Mouse (Mus musculus): Measurements from ENCODE around the gene Hsd17b10. TPM values are rescaled to one million over a fixed set of nuclear protein-coding genes. Genes with fewer than 3 reads are reported as not detected.

The Hsd17b10 gene
- polyA plus RNA-seq (2012; rRNA removed) = 36.1 and 51.2 TPM in 2 replicates

DNA sequence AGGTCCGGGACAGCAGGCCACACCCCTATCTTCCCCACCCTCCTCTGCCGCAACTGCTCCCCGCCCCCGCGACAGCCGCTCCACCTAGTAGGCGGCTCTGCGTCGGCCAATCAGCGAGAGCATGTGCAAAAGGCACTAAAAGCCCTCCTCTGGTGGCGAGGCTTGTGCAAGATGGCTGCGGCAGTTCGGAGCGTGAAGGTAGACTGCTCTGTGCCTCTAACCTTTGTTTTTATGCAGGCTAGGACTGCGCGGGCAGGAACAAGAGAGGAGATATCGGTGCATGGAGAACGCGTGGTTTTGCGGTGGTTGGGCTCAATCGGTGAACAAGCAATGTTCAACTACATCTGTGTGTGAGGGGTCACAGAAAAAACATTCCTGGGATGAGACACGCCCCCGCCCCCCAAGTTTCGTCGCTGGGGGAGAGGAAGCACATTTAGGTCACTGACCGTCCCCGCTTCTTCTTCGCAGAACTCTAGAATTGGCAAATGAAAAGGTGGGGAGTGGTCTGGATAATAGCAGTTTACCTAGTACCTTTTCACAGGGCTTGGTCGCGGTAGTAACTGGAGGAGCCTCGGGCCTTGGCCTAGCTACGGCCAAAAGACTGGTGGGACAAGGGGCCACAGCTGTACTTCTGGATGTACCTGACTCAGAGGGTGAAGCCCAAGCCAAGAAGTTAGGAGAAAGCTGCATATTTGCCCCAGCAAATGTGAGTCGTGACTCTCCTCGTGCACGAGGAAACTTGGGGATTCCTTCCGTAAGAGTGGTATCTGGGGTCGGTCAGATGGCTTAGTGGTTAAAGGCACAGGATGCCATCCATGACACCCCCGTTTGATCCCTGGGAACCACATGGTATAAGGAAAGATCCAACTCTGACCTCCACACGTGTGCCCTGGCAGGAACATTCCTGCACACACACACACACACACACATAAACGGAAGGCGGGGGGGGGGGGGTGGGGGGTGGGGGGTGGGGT lies at the start of gene Hsd17b10:
Gene Hsd17b10, plus strand, starts transcription at position 109 of the 974 bp plus-strand sequence.
- TF ChIP-seq CTCF (IDR thresholded peaks at IDR 0.05; ENCODE audit: insufficient read depth, low read length) = no peak
- TF ChIP-seq POLR2A (IDR thresholded peaks at IDR 0.05; ENCODE audit: borderline replicate concordance, extremely low read depth, low read depth, low read length) = peak; percentile 91; the same call in 1 of the 2 replicates
- peak; percentile 64 for DNase-seq
- no peaks in the 10 kb centered on the region for H3K4me1 ChIP-seq (ENCODE audit: control insufficient read depth, insufficient read depth, low read length)
- H3K4me3 ChIP-seq (replicated peaks; ENCODE audit: extremely low read depth, low read depth, low read length) = peak within 1 kb of the TSS; percentile 97
- 33% methylated on average over 40 of the region's 41 CpGs for WGBS

DNA sequence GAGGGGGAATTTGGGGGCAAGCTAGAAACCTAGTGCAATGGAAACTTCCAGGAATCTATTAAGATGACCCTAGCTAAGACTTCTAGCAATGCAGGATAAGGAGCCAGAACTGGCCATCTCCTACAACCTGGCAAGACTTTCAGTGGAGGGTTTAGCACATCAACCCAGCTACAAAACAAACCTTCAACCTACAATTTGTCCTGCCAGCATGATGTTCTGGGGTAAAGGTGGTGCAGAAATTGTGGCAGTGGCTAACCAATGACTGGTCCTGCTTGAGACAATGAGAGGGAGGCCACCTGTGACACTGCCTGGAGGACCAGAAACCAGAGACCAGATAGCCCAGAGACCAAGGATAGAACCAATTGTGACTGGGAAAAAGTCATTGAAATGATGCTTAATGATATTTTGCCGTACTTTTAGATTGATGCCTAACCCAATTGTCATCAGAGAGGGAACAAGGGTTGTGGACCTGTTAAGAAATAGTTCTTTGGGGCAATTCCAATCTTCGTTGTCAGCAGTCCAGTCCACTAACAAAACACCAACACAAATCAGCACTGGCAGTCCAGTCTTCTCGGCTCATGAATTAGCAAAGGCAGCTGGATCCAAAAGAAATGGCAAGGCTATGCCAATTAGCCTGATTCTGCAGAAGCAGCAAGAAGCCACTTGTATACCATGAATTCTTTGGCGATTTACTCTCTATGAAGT lies 2.5 kb upstream of the Hsd17b10 start:
- Histone ChIP-seq H3K4me1 (ENCODE audit: control insufficient read depth, insufficient read depth, low read length) (no peaks in the 10 kb centered on the region), H3K4me3 (replicated peaks; ENCODE audit: extremely low read depth, low read depth, low read length) (no peak overlapping the region)
- DNase-seq = no peak
- TF ChIP-seq CTCF (IDR thresholded peaks at IDR 0.05; ENCODE audit: insufficient read depth, low read length) = no peak
- no peak for TF ChIP-seq POLR2A (IDR thresholded peaks at IDR 0.05; ENCODE audit: borderline replicate concordance, extremely low read depth, low read depth, low read length)
- WGBS = 72% methylated on average over 4 of the region's 4 CpGs

DNA sequence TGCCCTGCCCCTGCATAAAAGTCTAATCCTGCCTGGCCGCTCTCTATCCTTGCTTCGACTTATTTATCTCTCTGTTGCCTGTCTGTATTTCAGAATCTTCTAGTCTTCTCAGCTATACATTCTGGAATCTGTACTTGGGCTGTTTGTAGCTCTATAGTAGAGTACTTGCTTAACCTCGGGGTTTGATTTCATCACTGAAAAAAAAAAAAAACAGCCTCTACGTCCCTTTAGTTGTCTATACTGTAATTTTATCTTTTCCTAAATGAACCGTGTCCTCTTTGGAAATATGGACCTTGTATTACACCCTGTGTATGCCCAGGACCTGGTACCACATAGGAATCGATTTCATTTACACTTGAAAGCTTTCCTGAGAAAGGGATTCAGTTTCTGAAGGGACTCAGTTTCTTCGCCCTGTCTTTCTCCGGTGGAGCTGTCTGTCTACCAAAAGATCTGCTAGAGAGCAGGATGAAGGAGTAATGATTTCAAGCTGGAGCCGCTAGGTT lies 412 bp upstream of the Hsd17b10 start:
- 33% methylated on average over 9 of the region's 9 CpGs for WGBS
- H3K4me3 ChIP-seq (replicated peaks; ENCODE audit: extremely low read depth, low read depth, low read length) = peak overlapping the region; percentile 33
- no peak for DNase-seq
- no peaks in the 10 kb centered on the region for H3K4me1 ChIP-seq (ENCODE audit: control insufficient read depth, insufficient read depth, low read length)
- TF ChIP-seq CTCF (IDR thresholded peaks at IDR 0.05; ENCODE audit: insufficient read depth, low read length) = no peak
- no peak for TF ChIP-seq POLR2A (IDR thresholded peaks at IDR 0.05; ENCODE audit: borderline replicate concordance, extremely low read depth, low read depth, low read length)

DNA sequence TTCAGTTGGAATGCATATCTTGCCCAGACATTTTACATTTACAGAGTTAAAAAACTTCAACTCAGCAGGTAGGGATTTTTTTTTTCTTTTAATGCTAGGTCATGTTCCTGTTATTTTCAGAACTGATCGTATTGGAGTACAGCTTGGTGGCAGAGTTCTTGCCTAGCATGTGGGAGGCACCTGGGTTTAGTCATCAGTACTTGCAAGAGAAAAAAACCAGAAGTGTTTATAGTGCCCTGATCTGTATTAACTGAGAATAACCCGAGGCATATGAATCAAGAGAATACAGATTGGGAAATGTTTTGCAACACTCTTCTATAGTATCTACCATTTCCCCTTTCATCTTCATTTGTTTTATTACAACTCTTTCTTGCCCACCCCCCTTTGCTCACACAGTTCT lies 1.2 kb downstream of the Hsd17b10 start:
- 46% methylated on average over 2 of the region's 2 CpGs for WGBS
- DNase-seq = no peak
- Histone ChIP-seq H3K4me1 (ENCODE audit: control insufficient read depth, insufficient read depth, low read length) (no peaks in the 10 kb centered on the region), H3K4me3 (replicated peaks; ENCODE audit: extremely low read depth, low read depth, low read length) (no peak overlapping the region)
- no peak for TF ChIP-seq POLR2A (IDR thresholded peaks at IDR 0.05; ENCODE audit: borderline replicate concordance, extremely low read depth, low read depth, low read length)
- no peak for TF ChIP-seq CTCF (IDR thresholded peaks at IDR 0.05; ENCODE audit: insufficient read depth, low read length)

DNA sequence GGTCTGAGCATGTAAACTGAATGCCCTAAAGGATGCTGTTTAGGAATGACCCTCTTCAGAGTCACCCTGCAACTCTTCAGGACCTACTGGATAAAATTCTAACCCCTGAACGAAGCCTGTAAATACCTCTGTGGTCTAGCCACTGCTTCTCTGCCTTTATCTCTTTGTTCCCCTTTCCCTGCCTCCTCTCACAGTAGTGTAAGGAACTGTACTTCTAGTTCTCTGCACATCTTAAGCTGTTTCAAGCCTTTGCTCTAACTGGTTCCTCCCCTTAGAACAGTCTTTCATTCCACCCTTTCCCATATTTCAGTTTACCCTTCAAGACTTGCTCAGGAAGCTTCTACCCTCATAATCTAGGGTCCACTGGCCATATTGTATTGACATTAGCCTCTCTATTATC lies 6.2 kb downstream of the Hsd17b10 start:
- 64% methylated on average over 1 of the region's 1 CpGs for WGBS
- no peak overlapping the region for H3K4me3 ChIP-seq (replicated peaks; ENCODE audit: extremely low read depth, low read depth, low read length)
- no peaks in the 10 kb centered on the region for H3K4me1 ChIP-seq (ENCODE audit: control insufficient read depth, insufficient read depth, low read length)
- TF ChIP-seq POLR2A (IDR thresholded peaks at IDR 0.05; ENCODE audit: borderline replicate concordance, extremely low read depth, low read depth, low read length) = no peak
- TF ChIP-seq CTCF (IDR thresholded peaks at IDR 0.05; ENCODE audit: insufficient read depth, low read length) = no peak
- no peak for DNase-seq

DNA sequence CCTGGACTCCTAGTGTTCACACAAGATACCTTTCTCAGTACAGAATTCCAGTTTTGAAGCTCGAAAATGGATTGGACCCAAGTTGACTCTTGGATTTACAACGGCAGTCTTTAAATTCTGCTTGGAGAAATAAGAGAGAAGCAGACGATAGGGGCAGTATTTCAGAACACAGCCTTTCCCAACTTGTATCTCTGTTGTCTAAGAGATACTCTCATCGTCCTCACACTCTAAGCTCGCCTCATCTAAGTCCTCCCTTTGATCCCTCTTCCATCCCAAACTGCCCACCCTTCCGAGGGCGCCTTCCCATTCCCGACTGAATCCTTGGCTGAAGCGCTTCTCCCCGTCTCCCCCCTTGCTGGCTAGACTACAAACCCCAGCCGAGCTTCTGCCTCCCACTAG lies 14.1 kb downstream of the Hsd17b10 start:
- peaks cover 5% of the 10 kb centered on the region for H3K4me1 ChIP-seq (ENCODE audit: control insufficient read depth, insufficient read depth, low read length)
- peak overlapping the region; percentile 71 for H3K4me3 ChIP-seq (replicated peaks; ENCODE audit: extremely low read depth, low read depth, low read length)
- no peak for DNase-seq
- no peak for TF ChIP-seq POLR2A (IDR thresholded peaks at IDR 0.05; ENCODE audit: borderline replicate concordance, extremely low read depth, low read depth, low read length)
- no peak for TF ChIP-seq CTCF (IDR thresholded peaks at IDR 0.05; ENCODE audit: insufficient read depth, low read length)
- WGBS = 31% methylated on average over 11 of the region's 11 CpGs

DNA sequence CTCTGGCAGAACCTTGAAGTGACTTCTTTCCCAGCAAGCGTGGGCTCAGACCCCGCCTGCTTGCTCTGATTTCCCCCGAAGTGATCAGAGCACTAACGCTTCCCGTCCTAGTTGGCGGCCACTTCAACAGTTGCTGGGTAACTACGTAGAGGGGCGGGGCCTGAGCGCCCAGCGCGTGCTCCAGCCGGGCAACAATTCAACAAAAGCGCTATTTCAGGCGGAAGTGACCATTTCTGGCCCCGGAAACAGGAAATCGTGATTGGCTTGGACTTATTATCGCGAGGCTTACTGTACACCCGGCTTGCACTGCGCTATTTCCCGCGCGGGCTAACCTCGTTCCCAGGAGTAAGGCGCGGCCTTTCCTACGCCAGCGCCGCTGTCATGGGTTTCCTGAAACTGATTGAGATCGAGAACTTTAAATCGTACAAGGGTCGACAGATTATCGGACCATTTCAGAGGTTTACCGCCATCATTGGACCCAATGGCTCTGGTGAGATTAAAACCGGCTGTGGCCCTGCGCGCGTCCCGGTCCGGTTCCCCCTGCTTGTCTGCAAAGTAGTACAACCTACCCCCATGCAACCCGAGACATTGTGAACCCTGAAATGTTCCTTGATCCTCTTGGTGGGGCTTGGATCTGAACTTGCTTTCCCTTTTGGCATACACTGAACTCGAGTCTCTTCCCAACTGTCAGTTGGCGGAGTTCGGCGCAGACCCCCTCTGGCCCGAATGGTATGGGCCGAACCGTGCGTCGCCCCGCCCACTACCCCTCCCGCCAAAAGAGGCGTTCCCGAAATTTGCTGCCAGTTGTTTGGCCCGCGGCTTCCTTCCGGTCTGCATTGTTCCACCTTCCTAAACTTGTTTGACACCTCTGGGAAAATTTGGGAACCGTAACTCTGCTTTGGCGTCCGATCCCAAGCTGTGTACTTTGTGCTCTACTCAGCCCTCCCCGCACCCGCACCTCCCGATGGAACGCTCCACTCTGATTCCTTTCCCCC lies 14.8 kb downstream of the Hsd17b10 start, which contains the start of the genes Ribc1 and Smc1a:
Gene Ribc1, minus strand, starts transcription at position 145 of the 995 bp plus-strand sequence.
Gene Smc1a, plus strand, starts transcription at position 278 of the 995 bp plus-strand sequence.
- WGBS = 26% methylated on average over 63 of the region's 64 CpGs
- peak; percentile 83 for DNase-seq

DNA sequence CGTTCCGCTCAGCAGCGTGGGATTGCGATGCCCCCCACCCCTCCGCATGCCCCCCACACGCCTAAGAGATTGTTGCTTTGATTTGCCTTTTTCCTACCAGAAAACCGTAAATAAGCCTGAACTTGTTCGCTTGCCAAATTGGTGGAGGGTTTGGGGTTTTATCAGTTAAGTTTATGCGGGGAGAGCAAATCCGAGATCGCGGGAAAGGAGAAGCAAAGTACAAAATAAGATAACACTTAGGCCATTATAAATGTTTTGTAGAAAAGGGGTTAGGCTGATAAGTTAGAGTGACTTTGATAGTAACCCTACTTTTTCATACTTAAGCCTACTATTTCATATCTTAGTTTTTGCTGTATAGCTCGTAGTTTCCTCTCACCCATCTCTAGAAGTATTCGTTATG lies 15.5 kb downstream of the Hsd17b10 start:
- Histone ChIP-seq H3K4me3 (replicated peaks; ENCODE audit: extremely low read depth, low read depth, low read length) (peak overlapping the region; percentile 89), H3K4me1 (ENCODE audit: control insufficient read depth, insufficient read depth, low read length) (peaks cover 5% of the 10 kb centered on the region)
- 28% methylated on average over 14 of the region's 14 CpGs for WGBS
- no peak for TF ChIP-seq POLR2A (IDR thresholded peaks at IDR 0.05; ENCODE audit: borderline replicate concordance, extremely low read depth, low read depth, low read length)
- TF ChIP-seq CTCF (IDR thresholded peaks at IDR 0.05; ENCODE audit: insufficient read depth, low read length) = no peak
- DNase-seq = no peak

More for the DNA sequence above, 14.8 kb downstream of the Hsd17b10 start, which contains the start of the genes Ribc1 and Smc1a:
- TF ChIP-seq POLR2A (IDR thresholded peaks at IDR 0.05; ENCODE audit: borderline replicate concordance, extremely low read depth, low read depth, low read length) (peak; percentile 76; the same call in 1 of the 2 replicates), CTCF (IDR thresholded peaks at IDR 0.05; ENCODE audit: insufficient read depth, low read length) (no peak)
- Histone ChIP-seq H3K4me3 (replicated peaks; ENCODE audit: extremely low read depth, low read depth, low read length) (peak within 1 kb of the TSS; percentile 89), H3K4me1 (ENCODE audit: control insufficient read depth, insufficient read depth, low read length) (peaks cover 5% of the 10 kb centered on the region)
